Mouse (Mus musculus): ENCODE measurements around the gene Slc16a8. TPM values are rescaled to one million over a fixed set of nuclear protein-coding genes. Genes with fewer than 3 reads are reported as not detected.

Slc16a8 gene
- polyA plus RNA-seq, 1 experiment from 2014 or later, result 0.36 TPM

- H3K4me3 ChIP-seq, result peak overlapping the region; percentile 63; the same call in 1 of the 2 replicates
- peaks cover 35% of the 10 kb centered on the region for H3K27me3 ChIP-seq
- H3K9me3 ChIP-seq, result no peaks in the 10 kb centered on the region
- no peaks in the 10 kb centered on the region for H3K36me3 ChIP-seq
- peak overlapping the region; percentile 100 for H3K4me2 ChIP-seq
- WGBS, result 21% methylated on average over 13 of the region's 13 CpGs
- ATAC-seq (ENCODE audit: insufficient number of reproducible peaks, low FRiP score, low TSS enrichment, low read depth), result no peak
- no peak overlapping the region for H3K27ac ChIP-seq
- peaks cover 28% of the 10 kb centered on the region for H3K4me1 ChIP-seq
- no peak overlapping the region for H3K9ac ChIP-seq
These were observed 7.8 kb upstream of the Slc16a8 start for GRCm38 (mm10) chr15:79262375-79262774.

GRCm38 (mm10) chr15:79261757-79262156, 7.2 kb upstream of the Slc16a8 start:
- H3K27me3 ChIP-seq, result peaks cover 35% of the 10 kb centered on the region

GRCm38 (mm10) chr15:79261095-79261725, 6.6 kb upstream of the Slc16a8 start:
- ATAC-seq (ENCODE audit: insufficient number of reproducible peaks, low FRiP score, low TSS enrichment, low read depth), result peak; percentile 57
- Histone ChIP-seq H3K4me2 (peak overlapping the region; percentile 100), H3K9ac (peak overlapping the region; percentile 58), H3K4me1 (peaks cover 28% of the 10 kb centered on the region), H3K9me3 (no peaks in the 10 kb centered on the region), H3K4me3 (peak overlapping the region; percentile 63), H3K36me3 (no peaks in the 10 kb centered on the region), H3K27me3 (peaks cover 35% of the 10 kb centered on the region), H3K27ac (peak overlapping the region; percentile 57)
- WGBS, result 1% methylated on average over 56 of the region's 62 CpGs

More at GRCm38 (mm10) chr15:79261757-79262156, 7.2 kb upstream of the Slc16a8 start:
- H3K4me2 ChIP-seq, result peak overlapping the region; percentile 100
- H3K9me3 ChIP-seq, result no peaks in the 10 kb centered on the region
- 0% methylated on average over 15 of the region's 28 CpGs for WGBS
- ATAC-seq (ENCODE audit: insufficient number of reproducible peaks, low FRiP score, low TSS enrichment, low read depth), result no peak; the same call in 1 of the 2 replicates
- H3K36me3 ChIP-seq, result no peaks in the 10 kb centered on the region
- H3K27ac ChIP-seq, result peak overlapping the region; percentile 57
- H3K4me1 ChIP-seq, result peaks cover 28% of the 10 kb centered on the region
- H3K9ac ChIP-seq, result peak overlapping the region; percentile 58
- H3K4me3 ChIP-seq, result peak overlapping the region; percentile 63

- Histone ChIP-seq H3K27me3 (peaks cover 48% of the 10 kb centered on the region), H3K36me3 (no peaks in the 10 kb centered on the region), H3K9ac (no peak overlapping the region), H3K9me3 (no peaks in the 10 kb centered on the region), H3K4me3 (no peak overlapping the region), H3K4me1 (peaks cover 28% of the 10 kb centered on the region), H3K27ac (no peak overlapping the region), H3K4me2 (no peak overlapping the region)
- WGBS, result 23% methylated on average over 17 of the region's 17 CpGs
- ATAC-seq (ENCODE audit: insufficient number of reproducible peaks, low FRiP score, low TSS enrichment, low read depth), result no peak
These were observed 4.0 kb upstream of the Slc16a8 start for GRCm38 (mm10) chr15:79258521-79258920.

- WGBS, result 32% methylated on average over 24 of the region's 24 CpGs
- peak overlapping the region; percentile 87 for H3K4me2 ChIP-seq
- H3K27me3 ChIP-seq, result peaks cover 46% of the 10 kb centered on the region
- H3K36me3 ChIP-seq, result peaks cover 22% of the 10 kb centered on the region
- H3K4me1 ChIP-seq, result peaks cover 17% of the 10 kb centered on the region
- H3K9me3 ChIP-seq, result no peaks in the 10 kb centered on the region
- no peak for ATAC-seq (ENCODE audit: insufficient number of reproducible peaks, low FRiP score, low TSS enrichment, low read depth)
- H3K4me3 ChIP-seq, result peak overlapping the region; percentile 40
- peak overlapping the region; percentile 44 for H3K9ac ChIP-seq
- no peak overlapping the region for H3K27ac ChIP-seq
These were observed 2.0 kb downstream of the Slc16a8 start for GRCm38 (mm10) chr15:79252580-79252979.

- no peak for ATAC-seq (ENCODE audit: insufficient number of reproducible peaks, low FRiP score, low TSS enrichment, low read depth)
- peak overlapping the region; percentile 87 for H3K4me2 ChIP-seq
- H3K27ac ChIP-seq, result no peak overlapping the region
- H3K4me3 ChIP-seq, result peak overlapping the region; percentile 40
- H3K9me3 ChIP-seq, result no peaks in the 10 kb centered on the region
- H3K27me3 ChIP-seq, result peaks cover 46% of the 10 kb centered on the region
- peaks cover 17% of the 10 kb centered on the region for H3K4me1 ChIP-seq
- H3K9ac ChIP-seq, result peak overlapping the region; percentile 44
- 2% methylated on average over 61 of the region's 61 CpGs for WGBS
- H3K36me3 ChIP-seq, result peaks cover 27% of the 10 kb centered on the region
These were observed 2.6 kb downstream of the Slc16a8 start for GRCm38 (mm10) chr15:79251781-79252491.

GRCm38 (mm10) chr15:79251168-79251567, 3.4 kb downstream of the Slc16a8 start:
- H3K36me3 ChIP-seq, result peaks cover 33% of the 10 kb centered on the region

GRCm38 (mm10) chr15:79250236-79250635, 4.3 kb downstream of the Slc16a8 start:
- no peak overlapping the region for H3K4me3 ChIP-seq
- no peak overlapping the region for H3K4me2 ChIP-seq
- peaks cover 43% of the 10 kb centered on the region for H3K36me3 ChIP-seq
- H3K9me3 ChIP-seq, result no peaks in the 10 kb centered on the region
- peaks cover 17% of the 10 kb centered on the region for H3K4me1 ChIP-seq
- 88% methylated on average over 2 of the region's 2 CpGs for WGBS
- no peak overlapping the region for H3K27ac ChIP-seq
- peaks cover 46% of the 10 kb centered on the region for H3K27me3 ChIP-seq
- ATAC-seq (ENCODE audit: insufficient number of reproducible peaks, low FRiP score, low TSS enrichment, low read depth), result no peak
- H3K9ac ChIP-seq, result no peak overlapping the region

More at GRCm38 (mm10) chr15:79251168-79251567, 3.4 kb downstream of the Slc16a8 start:
- Histone ChIP-seq H3K4me3 (0 out of 2 replicates have a peak overlapping the region, but pooled peaks have one; percentile 40), H3K4me1 (peaks cover 17% of the 10 kb centered on the region), H3K9ac (no peak overlapping the region), H3K4me2 (peak overlapping the region; percentile 87), H3K27ac (no peak overlapping the region), H3K27me3 (peaks cover 46% of the 10 kb centered on the region), H3K9me3 (no peaks in the 10 kb centered on the region)
- 51% methylated on average over 7 of the region's 7 CpGs for WGBS
- ATAC-seq (ENCODE audit: insufficient number of reproducible peaks, low FRiP score, low TSS enrichment, low read depth), result no peak

- Histone ChIP-seq H3K4me2 (no peak overlapping the region), H3K27me3 (0 out of 2 replicates have a peak, but pooled peaks cover under 1% of the 10 kb centered on the region), H3K9me3 (no peaks in the 10 kb centered on the region), H3K9ac (no peak overlapping the region), H3K4me3 (no peak overlapping the region), H3K36me3 (peaks cover 71% of the 10 kb centered on the region), H3K27ac (no peak overlapping the region), H3K4me1 (peaks cover 6% of the 10 kb centered on the region)
- ATAC-seq (ENCODE audit: insufficient number of reproducible peaks, low FRiP score, low TSS enrichment, low read depth), result no peak
- WGBS, result 82% methylated on average over 3 of the region's 3 CpGs
These were observed 9.2 kb downstream of the Slc16a8 start for GRCm38 (mm10) chr15:79245321-79245720.

- WGBS, result 72% methylated on average over 7 of the region's 7 CpGs
These were observed 10.3 kb downstream of the Slc16a8 start for GRCm38 (mm10) chr15:79244071-79244893.

GRCm38 (mm10) chr15:79243234-79244042, 11.1 kb downstream of the Slc16a8 start:
- Histone ChIP-seq H3K36me3 (peaks cover 76% of the 10 kb centered on the region), H3K9ac (no peak overlapping the region), H3K4me2 (0 out of 2 replicates have a peak overlapping the region, but pooled peaks have one; percentile 22), H3K27ac (peak overlapping the region; percentile 30), H3K4me3 (no peak overlapping the region), H3K4me1 (peaks cover 6% of the 10 kb centered on the region), H3K27me3 (no peaks in the 10 kb centered on the region), H3K9me3 (no peaks in the 10 kb centered on the region)
- 7% methylated on average over 10 of the region's 10 CpGs for WGBS
- peak; percentile 92 for ATAC-seq (ENCODE audit: insufficient number of reproducible peaks, low FRiP score, low TSS enrichment, low read depth)

More at GRCm38 (mm10) chr15:79244071-79244893, 10.3 kb downstream of the Slc16a8 start:
- no peak for ATAC-seq (ENCODE audit: insufficient number of reproducible peaks, low FRiP score, low TSS enrichment, low read depth)
- Histone ChIP-seq H3K4me2 (no peak overlapping the region), H3K9me3 (no peaks in the 10 kb centered on the region), H3K27me3 (no peaks in the 10 kb centered on the region), H3K36me3 (peaks cover 76% of the 10 kb centered on the region), H3K27ac (peak overlapping the region; percentile 68; the same call in 1 of the 2 replicates), H3K4me3 (no peak overlapping the region), H3K9ac (no peak overlapping the region), H3K4me1 (peaks cover 6% of the 10 kb centered on the region)

Measured in limb, embryonic 15.5 days (tissue).